Mouse (Mus musculus) embryo, embryonic 9.5 days (tissue): ENCODE results near the gene Btbd35f14.
"Not testable (repeated sequence)": the region's sequence is repeated elsewhere in the genome, so short reads cannot be mapped to it uniquely, and the experiment has no call there.

Source experiments
- DNase-seq: peaks from one replicate; pipeline ENCODE4 v3.0.0-alpha.2; 2017; ENCODE audit errors: extremely low spot score

Gene Btbd35f14

DNA sequence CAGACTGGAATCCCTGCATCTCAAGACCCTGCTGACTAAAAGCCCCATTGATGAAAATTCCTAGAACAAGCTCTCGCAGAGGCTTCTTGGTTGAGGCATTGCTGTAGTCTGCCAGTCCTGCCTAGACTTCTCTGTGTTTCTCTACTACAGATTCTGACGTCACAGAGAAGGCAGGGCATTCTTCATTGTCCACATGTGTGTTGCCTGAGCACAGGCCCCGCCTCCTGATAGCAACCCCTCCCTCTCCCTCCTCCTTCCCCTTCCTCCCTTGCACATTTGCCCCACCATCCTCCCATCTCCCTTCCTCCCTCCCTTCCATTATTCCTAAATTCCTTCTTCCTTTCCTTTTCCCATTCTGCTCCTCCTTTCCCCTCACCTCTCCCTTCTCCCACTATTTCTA lies at the start of gene Btbd35f14:
Gene Btbd35f14, minus strand, starts transcription at position 101 of the 400 bp plus-strand sequence.
- DNase-seq = not testable (repeated sequence)

DNA sequence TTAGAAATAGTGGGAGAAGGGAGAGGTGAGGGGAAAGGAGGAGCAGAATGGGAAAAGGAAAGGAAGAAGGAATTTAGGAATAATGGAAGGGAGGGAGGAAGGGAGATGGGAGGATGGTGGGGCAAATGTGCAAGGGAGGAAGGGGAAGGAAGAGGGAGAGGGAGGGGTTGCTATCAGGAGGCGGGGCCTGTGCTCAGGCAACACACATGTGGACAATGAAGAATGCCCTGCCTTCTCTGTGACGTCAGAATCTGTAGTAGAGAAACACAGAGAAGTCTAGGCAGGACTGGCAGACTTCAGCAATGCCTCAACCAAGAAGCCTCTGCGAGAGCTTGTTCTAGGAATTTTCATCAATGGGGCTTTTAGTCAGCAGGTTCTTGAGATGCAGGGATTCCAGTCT lies 45.3 kb downstream of the Btbd35f14 start, which contains the start of gene Btbd35f13:
Gene Btbd35f13, plus strand, starts transcription at position 301 of the 400 bp plus-strand sequence.
- not testable (repeated sequence) for DNase-seq
